Mouse (Mus musculus): Measurements from ENCODE around the gene Foxn3. TPM values are rescaled to one million over a fixed set of nuclear protein-coding genes. Genes with fewer than 3 reads are reported as not detected.

Foxn3 gene
- polyA plus RNA-seq, 1 experiment: 61.0 TPM

DNA sequence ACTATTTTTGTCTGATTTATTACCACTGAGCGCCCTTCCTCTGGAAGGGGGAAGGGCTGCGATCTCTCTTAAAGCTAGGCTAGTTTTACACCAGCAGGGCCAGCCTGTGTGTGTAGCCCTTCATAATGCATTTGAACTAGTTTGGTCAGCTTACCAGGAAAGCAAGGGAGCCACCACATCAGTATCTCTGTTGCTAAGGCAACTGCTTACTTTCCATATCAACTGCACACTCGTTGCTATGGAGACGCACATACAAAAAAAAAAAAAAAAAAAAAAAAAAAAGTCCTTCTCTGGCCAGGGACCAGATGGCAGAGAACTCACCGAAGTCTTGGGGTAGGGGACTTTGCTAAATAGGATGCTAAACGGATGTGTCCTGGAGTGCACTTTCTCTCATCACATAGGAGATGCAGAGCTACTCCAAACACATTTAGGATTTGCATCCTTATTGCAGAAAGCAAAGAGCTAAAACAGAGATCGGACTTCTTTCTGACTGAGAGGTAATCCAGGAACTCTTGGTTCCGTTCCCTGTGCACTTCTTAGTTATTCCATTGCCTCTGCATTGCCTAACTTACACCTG, 187.4 kb downstream of the Foxn3 start:
- Histone ChIP-seq H3K4me1 (ENCODE audit: control insufficient read depth, insufficient read depth, low read length) (peaks cover 8% of the 10 kb centered on the region), H3K36me3 (ENCODE audit: control insufficient read depth, insufficient read depth, low read length, poor library complexity, severe bottlenecking) (no peaks in the 10 kb centered on the region), H3K9ac (ENCODE audit: low read depth, poor library complexity, severe bottlenecking) (no peak overlapping the region), H3K27me3 (ENCODE audit: control insufficient read depth, insufficient read depth, low read length, poor library complexity, severe bottlenecking) (no peaks in the 10 kb centered on the region), H3K9me3 (replicated peaks; ENCODE audit: control insufficient read depth, insufficient read depth, low read length, poor library complexity, severe bottlenecking) (no peaks in the 10 kb centered on the region), H3K4me3 (ENCODE audit: low read depth, low read length) (no peak overlapping the region), H3K27ac (ENCODE audit: insufficient read depth, low read length) (no peak overlapping the region)
- no peak for TF ChIP-seq POLR2A (IDR thresholded peaks at IDR 0.05; ENCODE audit: insufficient read depth, low read length)
- TF ChIP-seq CTCF (IDR thresholded peaks at IDR 0.05; ENCODE audit: low read depth, low read length): no peak
- no peak for TF ChIP-seq EP300 (IDR thresholded peaks at IDR 0.05; ENCODE audit: insufficient read depth, low read depth, low read length)

DNA sequence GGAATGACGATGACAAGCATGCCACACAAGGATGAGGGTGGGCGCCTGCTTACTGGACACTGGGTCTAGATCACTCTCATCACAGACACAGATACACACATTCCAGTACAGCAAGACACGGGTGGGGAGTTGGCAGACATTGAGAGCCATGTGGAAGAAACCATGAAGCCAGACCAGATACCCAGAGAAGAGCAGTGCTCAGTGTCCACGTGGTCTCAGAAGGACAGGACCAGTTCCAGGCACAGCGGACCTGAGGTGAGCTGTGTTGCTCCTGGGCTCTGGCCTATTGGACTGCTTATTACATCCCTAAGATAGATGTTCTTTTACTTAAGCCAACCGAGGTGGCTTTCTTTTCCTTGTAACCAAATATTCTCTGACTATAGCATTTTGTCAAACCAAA, 188.0 kb downstream of the Foxn3 start:
- Histone ChIP-seq H3K9me3 (replicated peaks; ENCODE audit: control insufficient read depth, insufficient read depth, low read length, poor library complexity, severe bottlenecking) (no peaks in the 10 kb centered on the region), H3K27me3 (ENCODE audit: control insufficient read depth, insufficient read depth, low read length, poor library complexity, severe bottlenecking) (no peaks in the 10 kb centered on the region), H3K4me3 (ENCODE audit: low read depth, low read length) (no peak overlapping the region), H3K36me3 (ENCODE audit: control insufficient read depth, insufficient read depth, low read length, poor library complexity, severe bottlenecking) (no peaks in the 10 kb centered on the region), H3K9ac (ENCODE audit: low read depth, poor library complexity, severe bottlenecking) (no peak overlapping the region), H3K27ac (ENCODE audit: insufficient read depth, low read length) (no peak overlapping the region), H3K4me1 (ENCODE audit: control insufficient read depth, insufficient read depth, low read length) (peaks cover 8% of the 10 kb centered on the region)
- TF ChIP-seq CTCF (IDR thresholded peaks at IDR 0.05; ENCODE audit: low read depth, low read length) (no peak), EP300 (IDR thresholded peaks at IDR 0.05; ENCODE audit: insufficient read depth, low read depth, low read length) (no peak), POLR2A (IDR thresholded peaks at IDR 0.05; ENCODE audit: insufficient read depth, low read length) (no peak)

DNA sequence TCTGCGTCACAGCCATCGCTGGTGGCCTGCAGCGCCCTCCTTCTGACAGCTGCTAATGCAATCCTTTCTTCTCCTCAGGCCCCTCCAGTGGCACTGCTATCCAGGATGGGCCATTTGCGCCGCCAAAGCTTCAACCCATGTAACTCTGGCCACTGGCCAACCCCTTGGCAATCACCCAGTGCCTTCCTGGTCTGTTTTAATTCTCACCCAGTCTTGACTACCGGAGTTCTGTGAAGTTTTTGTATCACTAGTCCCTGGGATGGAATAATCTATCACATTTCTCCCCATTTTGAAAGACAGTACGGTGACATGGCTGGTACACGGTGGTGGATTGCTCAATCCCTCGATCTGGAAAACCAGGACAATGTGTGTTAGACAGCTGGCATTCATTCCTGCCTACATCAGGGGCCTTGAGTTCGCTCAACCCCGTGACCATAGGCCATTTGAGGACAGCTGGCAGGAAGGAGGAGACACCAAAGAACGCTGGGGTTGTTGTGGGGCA, 189.2 kb downstream of the Foxn3 start:
- no peak overlapping the region for H3K27ac ChIP-seq (ENCODE audit: insufficient read depth, low read length)
- no peaks in the 10 kb centered on the region for H3K9me3 ChIP-seq (replicated peaks; ENCODE audit: control insufficient read depth, insufficient read depth, low read length, poor library complexity, severe bottlenecking)
- no peak overlapping the region for H3K4me3 ChIP-seq (ENCODE audit: low read depth, low read length)
- no peak overlapping the region for H3K9ac ChIP-seq (ENCODE audit: low read depth, poor library complexity, severe bottlenecking)
- TF ChIP-seq CTCF (IDR thresholded peaks at IDR 0.05; ENCODE audit: low read depth, low read length): no peak
- TF ChIP-seq EP300 (IDR thresholded peaks at IDR 0.05; ENCODE audit: insufficient read depth, low read depth, low read length): no peak
- TF ChIP-seq POLR2A (IDR thresholded peaks at IDR 0.05; ENCODE audit: insufficient read depth, low read length): no peak
- no peaks in the 10 kb centered on the region for H3K36me3 ChIP-seq (ENCODE audit: control insufficient read depth, insufficient read depth, low read length, poor library complexity, severe bottlenecking)
- no peaks in the 10 kb centered on the region for H3K27me3 ChIP-seq (ENCODE audit: control insufficient read depth, insufficient read depth, low read length, poor library complexity, severe bottlenecking)
- peaks cover 7% of the 10 kb centered on the region for H3K4me1 ChIP-seq (ENCODE audit: control insufficient read depth, insufficient read depth, low read length)

DNA sequence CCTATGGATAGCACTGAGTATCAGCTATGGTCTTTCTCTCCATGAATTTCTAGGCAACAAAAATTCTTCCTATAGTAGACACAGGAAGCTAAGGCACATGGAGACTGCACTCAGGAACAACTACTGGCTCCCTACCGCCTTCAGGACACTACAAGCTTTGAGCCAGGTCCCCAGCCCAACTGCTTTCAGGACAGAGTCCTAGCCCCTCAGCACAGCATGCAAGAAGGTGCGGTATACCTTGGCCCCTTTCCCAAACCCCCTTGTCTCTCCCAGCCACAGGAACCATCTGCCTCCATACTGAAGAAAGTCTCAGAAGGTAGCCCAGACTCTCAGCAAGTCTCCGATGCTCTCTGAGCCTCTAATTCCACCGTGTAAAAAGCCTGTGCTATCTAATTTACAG, 189.8 kb downstream of the Foxn3 start:
- H3K9me3 ChIP-seq (replicated peaks; ENCODE audit: control insufficient read depth, insufficient read depth, low read length, poor library complexity, severe bottlenecking): no peaks in the 10 kb centered on the region
- no peak for TF ChIP-seq CTCF (IDR thresholded peaks at IDR 0.05; ENCODE audit: low read depth, low read length)
- no peak for TF ChIP-seq EP300 (IDR thresholded peaks at IDR 0.05; ENCODE audit: insufficient read depth, low read depth, low read length)
- no peak for TF ChIP-seq POLR2A (IDR thresholded peaks at IDR 0.05; ENCODE audit: insufficient read depth, low read length)
- no peaks in the 10 kb centered on the region for H3K36me3 ChIP-seq (ENCODE audit: control insufficient read depth, insufficient read depth, low read length, poor library complexity, severe bottlenecking)
- H3K4me1 ChIP-seq (ENCODE audit: control insufficient read depth, insufficient read depth, low read length): peaks cover 9% of the 10 kb centered on the region
- H3K27ac ChIP-seq (ENCODE audit: insufficient read depth, low read length): no peak overlapping the region
- H3K4me3 ChIP-seq (ENCODE audit: low read depth, low read length): no peak overlapping the region
- H3K9ac ChIP-seq (ENCODE audit: low read depth, poor library complexity, severe bottlenecking): no peak overlapping the region
- no peaks in the 10 kb centered on the region for H3K27me3 ChIP-seq (ENCODE audit: control insufficient read depth, insufficient read depth, low read length, poor library complexity, severe bottlenecking)

DNA sequence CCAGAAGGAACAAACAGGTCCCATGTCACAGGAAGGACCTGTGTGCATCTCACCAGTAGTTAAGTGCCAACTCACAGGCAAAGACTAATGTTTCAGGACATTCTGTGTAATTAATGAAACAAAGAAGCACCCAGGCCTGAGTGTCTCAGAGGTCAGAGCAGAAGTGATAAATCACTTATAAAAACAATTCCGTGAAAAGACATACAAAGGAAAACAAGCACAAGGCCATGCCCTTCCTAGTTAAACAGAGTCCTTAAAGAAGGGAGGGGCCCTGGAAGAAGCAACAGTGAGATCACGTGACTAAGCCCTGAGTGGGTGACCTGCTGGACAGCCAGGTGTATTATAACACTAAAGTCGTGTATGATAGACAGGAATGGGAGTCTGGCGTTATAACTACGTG, 191.9 kb downstream of the Foxn3 start:
- H3K9me3 ChIP-seq (replicated peaks; ENCODE audit: control insufficient read depth, insufficient read depth, low read length, poor library complexity, severe bottlenecking): no peaks in the 10 kb centered on the region
- TF ChIP-seq EP300 (IDR thresholded peaks at IDR 0.05; ENCODE audit: insufficient read depth, low read depth, low read length): no peak
- no peak for TF ChIP-seq CTCF (IDR thresholded peaks at IDR 0.05; ENCODE audit: low read depth, low read length)
- TF ChIP-seq POLR2A (IDR thresholded peaks at IDR 0.05; ENCODE audit: insufficient read depth, low read length): no peak
- peaks cover 6% of the 10 kb centered on the region for H3K4me1 ChIP-seq (ENCODE audit: control insufficient read depth, insufficient read depth, low read length)
- H3K27ac ChIP-seq (ENCODE audit: insufficient read depth, low read length): no peak overlapping the region
- no peaks in the 10 kb centered on the region for H3K27me3 ChIP-seq (ENCODE audit: control insufficient read depth, insufficient read depth, low read length, poor library complexity, severe bottlenecking)
- H3K4me3 ChIP-seq (ENCODE audit: low read depth, low read length): no peak overlapping the region
- no peaks in the 10 kb centered on the region for H3K36me3 ChIP-seq (ENCODE audit: control insufficient read depth, insufficient read depth, low read length, poor library complexity, severe bottlenecking)
- no peak overlapping the region for H3K9ac ChIP-seq (ENCODE audit: low read depth, poor library complexity, severe bottlenecking)

DNA sequence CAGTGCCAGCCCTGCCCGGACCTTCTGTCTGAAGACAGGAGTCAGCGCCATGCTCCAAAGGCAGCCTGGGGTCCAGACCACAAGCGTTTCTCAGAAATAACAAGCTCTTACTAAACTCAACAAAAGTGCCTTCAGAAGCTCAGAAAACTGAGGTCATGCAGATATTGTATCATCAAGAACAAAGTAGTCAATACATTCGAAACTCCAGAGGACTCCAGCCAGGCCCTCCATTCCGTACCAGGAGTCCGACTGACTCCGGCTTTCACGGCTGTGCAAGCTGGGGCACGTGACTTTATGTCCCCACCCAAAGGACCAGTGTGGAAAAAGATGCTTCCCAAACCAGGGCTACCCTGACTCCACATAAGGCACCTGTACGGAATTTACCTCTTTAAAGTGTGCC, 195.1 kb downstream of the Foxn3 start:
- H3K27me3 ChIP-seq (ENCODE audit: control insufficient read depth, insufficient read depth, low read length, poor library complexity, severe bottlenecking): no peaks in the 10 kb centered on the region
- TF ChIP-seq POLR2A (IDR thresholded peaks at IDR 0.05; ENCODE audit: insufficient read depth, low read length): no peak
- TF ChIP-seq EP300 (IDR thresholded peaks at IDR 0.05; ENCODE audit: insufficient read depth, low read depth, low read length): no peak
- TF ChIP-seq CTCF (IDR thresholded peaks at IDR 0.05; ENCODE audit: low read depth, low read length): no peak
- no peak overlapping the region for H3K27ac ChIP-seq (ENCODE audit: insufficient read depth, low read length)
- peaks cover 16% of the 10 kb centered on the region for H3K4me1 ChIP-seq (ENCODE audit: control insufficient read depth, insufficient read depth, low read length)
- no peak overlapping the region for H3K9ac ChIP-seq (ENCODE audit: low read depth, poor library complexity, severe bottlenecking)
- no peak overlapping the region for H3K4me3 ChIP-seq (ENCODE audit: low read depth, low read length)
- H3K9me3 ChIP-seq (replicated peaks; ENCODE audit: control insufficient read depth, insufficient read depth, low read length, poor library complexity, severe bottlenecking): no peaks in the 10 kb centered on the region
- no peaks in the 10 kb centered on the region for H3K36me3 ChIP-seq (ENCODE audit: control insufficient read depth, insufficient read depth, low read length, poor library complexity, severe bottlenecking)

Measured in ES-Bruce4 (cell line).